8 mouse cellular contexts compared by ENCODE assay signal in the genomic region with DNA sequence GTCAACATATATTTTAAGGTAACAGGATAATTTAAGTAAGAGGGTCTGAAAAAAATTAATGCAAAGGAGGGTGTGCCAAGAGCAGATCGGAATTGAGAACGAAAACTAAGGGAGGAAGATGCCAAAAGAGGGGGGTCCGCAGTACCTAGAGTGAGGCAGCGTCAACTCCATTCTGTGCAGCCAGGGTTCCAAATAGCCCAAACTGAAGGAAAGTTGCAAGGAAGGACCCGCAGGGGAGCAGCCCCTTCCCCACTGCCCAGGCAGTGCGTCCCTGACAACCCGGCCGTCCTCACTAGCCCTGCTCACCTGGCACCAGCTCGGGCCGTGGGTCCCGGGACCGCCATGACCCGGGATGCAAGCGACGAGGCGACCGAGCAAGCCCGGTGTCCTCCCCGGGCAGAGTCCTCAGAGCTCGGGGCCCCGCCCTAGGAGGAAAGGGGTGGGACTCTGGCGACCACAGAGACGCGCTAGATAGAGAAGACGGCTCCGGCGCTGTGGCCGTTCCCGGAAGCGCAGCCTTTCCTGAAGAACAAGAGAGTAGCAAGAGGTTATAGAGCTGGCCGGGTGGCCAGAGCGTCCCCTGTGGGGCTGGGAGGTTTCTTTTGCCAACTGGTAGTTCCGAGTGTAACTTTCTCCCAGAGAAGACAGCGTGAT. TPM values are rescaled to one million over a fixed set of nuclear protein-coding genes. Genes with fewer than 3 reads are reported as not detected.
DNase-seq lines count a peak whose midpoint lies in the region; ATAC-seq and TF ChIP-seq lines count a peak whose summit lies in the region.

A gene (minus strand): TSS at position 437 of the 654 bp plus-strand sequence.

- TF ChIP-seq CTCF in cortical plate, adult 2 months (IDR thresholded peaks at IDR 0.05; ENCODE audit: extremely low read depth, insufficient read depth, low read length), result 0 out of 2 replicates have a peak, but pooled peaks have one; percentile 15

- ATAC-seq in activated CD4-positive, CD25-positive, alpha-beta regulatory T cell, adult 4 months, result peak; percentile 99

- H3K36me3 ChIP-seq in megakaryocyte, embryonic 14.5 days (replicated peaks; ENCODE audit: low read length), result peaks cover 19% of the 10 kb centered on the region

- peak; percentile 55; the same call in 1 of the 2 replicates for TF ChIP-seq POLR2A in cortical plate, adult 2 months (IDR thresholded peaks at IDR 0.05; ENCODE audit: extremely low read depth, insufficient read depth, low read length)

- peak; percentile 92 to 95 for DNase-seq in gastrocnemius, adult 8-10 months (ENCODE audit: low spot score in 2 of 2)
- DNase-seq in hindlimb bud, embryonic 11.5 days (ENCODE audit: extremely low spot score, low read depth, low spot score), result peak; percentile 52
- peak; percentile 75 to 93 for DNase-seq in left cerebral cortex, adult 8-10 months (ENCODE audit: low spot score in 2 of 2)
- peak; percentile 95 to 96 for DNase-seq in right cerebral cortex, postnatal 10 days (ENCODE audit: low spot score in 2 of 2)
- DNase-seq in urinary bladder, postnatal 25 days (ENCODE audit: low spot score), result peak; percentile 83

- peak within 1 kb of the TSS; percentile 69 for H3K4me3 ChIP-seq in cortical plate, adult 2 months (ENCODE audit: insufficient read depth, low read length)
- peak within 1 kb of the TSS; percentile 97 for H3K4me3 ChIP-seq in megakaryocyte, embryonic 14.5 days (replicated peaks)

- no peak within 1 kb of the TSS for H3K27ac ChIP-seq in cortical plate, adult 2 months (ENCODE audit: insufficient read depth, low read length)

- peaks cover 3% of the 10 kb centered on the region for H3K4me1 ChIP-seq in cortical plate, adult 2 months (ENCODE audit: control insufficient read depth, insufficient read depth, low read length)
- peaks cover 49% of the 10 kb centered on the region for H3K4me1 ChIP-seq in megakaryocyte, embryonic 14.5 days

- no peaks in the 10 kb centered on the region for H3K9me3 ChIP-seq in megakaryocyte, embryonic 14.5 days

- H3K27me3 ChIP-seq in megakaryocyte, embryonic 14.5 days (replicated peaks), result no peaks in the 10 kb centered on the region

RNA-seq across cellular contexts. Expression of the gene that starts here (rescaled TPM):
- 10 to 100 TPM in 1 of 2 experiments, 1 to 10 TPM in 1; 7.8 to 10.3 TPM for polyA plus RNA-seq in activated CD4-positive, CD25-positive, alpha-beta regulatory T cell, adult 4 months (2017; shearing (Covaris generic))
- polyA plus RNA-seq in cortical plate, adult 2 months (2012; rRNA removed), result 23.6 and 24.8 TPM in 2 replicates
- 1 to 10 TPM; 4.2 to 5.4 (median 4.9) TPM for total RNA-seq in gastrocnemius, adult 8-10 months (2022)
- total RNA-seq in left cerebral cortex, adult 8-10 months (2022), result 10 to 100 TPM in 3 of 4 experiments, 1 to 10 TPM in 1; 10.0 to 11.7 (median 10.9) TPM
- 1.2 TPM in 1 of 2 replicates, not detected in the other for polyA plus RNA-seq in megakaryocyte, embryonic 14.5 days (2012; ENCODE audit: insufficient read depth, low replicate concordance)
